Mouse (Mus musculus) ovary, postnatal 14 days (tissue): ENCODE measurements around the gene Fez2.

Experiments used
- DNase-seq: peaks from one replicate; pipeline ENCODE4 v3.0.0; 2022; ENCODE audit warnings: low spot score

Fez2 gene

DNA sequence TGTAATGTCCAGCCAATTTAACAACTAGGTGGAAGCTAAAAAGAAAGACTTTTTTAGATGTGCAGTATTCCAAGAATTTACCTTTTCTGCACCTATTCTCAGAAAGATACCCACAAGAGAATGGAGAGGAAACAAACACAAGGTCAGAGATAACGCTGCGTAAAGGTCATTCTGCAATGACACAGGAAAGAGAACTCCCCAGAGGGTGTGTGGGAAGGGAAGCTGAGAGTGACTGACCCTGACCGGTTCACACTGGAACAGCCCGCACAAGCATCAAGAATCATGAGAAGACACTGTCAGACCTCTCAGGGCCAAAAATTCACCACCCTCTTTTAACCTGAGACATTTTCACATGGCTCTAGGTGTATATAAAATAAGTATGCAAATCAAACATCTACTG lies 10.4 kb downstream of the Fez2 start:
- no peak for DNase-seq

DNA sequence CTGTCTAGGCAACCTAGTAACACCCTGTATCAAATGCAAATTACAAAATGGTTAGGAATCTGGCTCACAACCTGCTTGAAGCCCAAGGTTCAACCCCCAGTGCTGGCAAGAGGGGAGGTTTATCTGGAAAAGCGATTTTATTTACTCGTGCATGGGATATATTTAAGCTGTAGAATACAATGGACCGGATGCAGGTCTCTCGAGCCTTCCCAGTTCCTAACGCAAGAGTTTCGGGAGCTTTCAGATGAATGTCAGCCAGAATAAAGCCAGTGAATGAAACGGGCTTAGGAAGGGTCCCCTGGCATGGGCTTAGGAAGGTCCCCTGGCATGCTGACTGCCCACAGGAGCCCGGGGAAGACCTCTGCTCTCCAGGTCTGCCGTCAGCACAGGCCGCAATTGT lies 11.1 kb downstream of the Fez2 start:
- no peak for DNase-seq

- DNase-seq = no peak
These were observed 12.6 kb downstream of the Fez2 start for GRCm38 (mm10) chr17:78405336-78405735.

- DNase-seq = no peak
These were observed 14.1 kb downstream of the Fez2 start for GRCm38 (mm10) chr17:78403804-78404203.

GRCm38 (mm10) chr17:78403229-78403628 lies 14.7 kb downstream of the Fez2 start:
- DNase-seq = no peak

GRCm38 (mm10) chr17:78402174-78402573 lies 15.8 kb downstream of the Fez2 start:
- DNase-seq = no peak

DNA sequence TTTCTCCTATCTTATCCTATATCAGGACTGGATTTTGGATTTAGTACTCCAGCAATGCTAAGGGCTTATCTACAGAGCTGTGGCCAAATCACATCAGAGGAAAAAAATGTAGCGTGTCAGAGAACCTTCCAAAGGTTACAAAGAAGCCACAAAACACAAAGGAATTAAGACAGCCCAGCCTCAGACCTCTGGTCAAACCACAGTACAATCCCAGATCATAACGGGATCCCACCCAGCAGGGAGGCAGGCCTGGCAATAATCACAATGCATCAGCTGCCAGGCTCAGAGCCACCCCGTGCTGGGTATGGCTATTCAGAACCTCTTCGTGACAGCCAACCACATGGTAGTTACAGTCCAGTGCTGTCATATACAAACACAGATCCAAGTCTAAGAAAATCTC lies 16.2 kb downstream of the Fez2 start:
- DNase-seq = no peak

DNA sequence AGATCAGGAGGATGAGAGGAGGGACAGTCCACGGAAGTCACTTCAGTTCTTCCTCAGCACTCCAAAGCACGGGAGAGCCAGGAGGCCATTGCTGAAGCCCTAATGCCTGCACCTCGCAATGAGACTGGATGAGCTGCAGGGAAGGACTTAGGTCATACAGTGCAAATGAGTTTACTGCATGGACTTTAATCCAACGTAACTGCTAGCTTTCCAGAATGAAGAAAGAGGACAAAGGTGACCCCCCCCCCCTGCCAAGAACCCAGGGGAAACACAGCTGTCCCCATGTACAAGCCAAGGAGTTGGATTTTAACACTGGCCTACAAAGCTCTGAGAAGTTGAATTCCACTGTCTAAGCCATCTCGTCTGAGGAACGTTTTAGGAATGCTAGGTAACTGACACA lies 16.6 kb downstream of the Fez2 start:
- DNase-seq = no peak

DNA sequence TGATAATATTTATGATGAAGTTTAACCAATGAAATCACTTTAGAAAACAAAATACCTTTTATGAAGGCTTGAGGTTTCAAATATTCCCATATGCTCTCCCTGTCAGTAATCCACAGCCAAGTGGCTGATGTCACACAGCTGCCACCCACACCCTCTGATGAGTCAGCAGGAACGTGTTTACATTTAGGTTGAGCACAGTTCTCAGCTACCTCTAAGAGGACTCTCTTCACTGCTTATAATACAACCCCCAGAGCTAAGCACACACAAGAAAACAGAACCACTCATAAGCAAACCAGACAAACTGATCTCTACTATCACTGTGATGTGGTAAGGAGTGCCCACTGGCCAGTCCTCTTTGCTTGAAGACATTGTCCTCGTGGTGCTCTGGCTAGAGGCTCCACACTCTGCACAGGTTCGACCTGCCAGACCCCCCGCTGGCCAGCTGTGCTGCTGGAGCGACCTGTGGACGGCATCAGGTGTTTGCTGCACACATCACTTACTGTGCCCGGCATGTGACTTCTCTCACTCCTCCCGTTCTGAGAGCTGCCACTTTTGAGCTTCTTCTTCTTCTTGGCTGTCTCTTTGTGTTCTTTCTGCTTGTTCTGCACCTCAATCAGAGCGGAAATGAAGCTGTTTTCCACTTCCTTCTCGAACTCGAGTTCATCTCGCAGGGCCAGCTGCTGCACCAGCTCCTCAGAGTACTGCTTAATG lies 17.7 kb downstream of the Fez2 start:
- DNase-seq = no peak

- DNase-seq = no peak
These were observed 25.4 kb downstream of the Fez2 start for GRCm38 (mm10) chr17:78392401-78393087.

GRCm38 (mm10) chr17:78389573-78389972 lies 28.4 kb downstream of the Fez2 start:
- no peak for DNase-seq

- DNase-seq = no peak
These were observed 29.7 kb downstream of the Fez2 start for GRCm38 (mm10) chr17:78388101-78388847.

DNA sequence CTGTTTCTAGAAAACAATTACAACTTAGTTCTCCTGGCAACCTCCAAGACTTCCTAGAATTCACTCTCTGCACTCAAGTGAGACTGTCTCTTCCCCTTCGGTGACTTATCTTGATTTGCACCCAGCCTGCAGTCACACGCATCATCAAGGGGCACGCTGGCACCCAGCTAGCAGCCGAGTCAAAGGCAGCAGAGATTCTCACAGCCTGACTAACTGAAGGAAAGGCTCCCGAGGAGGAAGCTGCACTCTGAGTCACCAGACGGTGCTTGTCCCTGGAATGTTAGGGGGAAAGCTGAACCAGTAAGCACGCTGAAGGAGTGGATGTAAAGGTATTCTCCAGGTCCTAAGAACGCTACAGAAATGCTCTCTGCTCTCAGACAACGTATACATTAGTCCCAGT lies 30.3 kb downstream of the Fez2 start:
- DNase-seq = no peak

DNA sequence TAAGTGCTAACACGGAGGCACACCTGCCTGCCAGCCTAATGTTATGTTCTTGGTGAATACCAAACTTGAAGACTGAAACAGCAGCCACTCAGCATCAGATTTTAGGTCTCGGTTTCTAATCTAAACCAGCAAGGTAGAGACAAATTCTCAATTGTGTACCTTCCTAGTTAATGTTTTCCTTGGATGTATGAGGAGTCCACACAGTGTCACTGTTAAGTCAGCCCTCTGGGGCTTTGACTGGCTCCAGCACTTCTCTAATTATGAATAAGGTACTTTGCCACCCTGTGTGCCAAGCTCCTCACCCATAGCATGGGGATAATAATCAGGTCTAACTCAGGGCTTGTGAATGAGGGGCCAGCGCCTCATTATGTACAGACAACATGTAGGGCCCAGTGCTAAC lies 35.6 kb downstream of the Fez2 start:
- no peak for DNase-seq

DNA sequence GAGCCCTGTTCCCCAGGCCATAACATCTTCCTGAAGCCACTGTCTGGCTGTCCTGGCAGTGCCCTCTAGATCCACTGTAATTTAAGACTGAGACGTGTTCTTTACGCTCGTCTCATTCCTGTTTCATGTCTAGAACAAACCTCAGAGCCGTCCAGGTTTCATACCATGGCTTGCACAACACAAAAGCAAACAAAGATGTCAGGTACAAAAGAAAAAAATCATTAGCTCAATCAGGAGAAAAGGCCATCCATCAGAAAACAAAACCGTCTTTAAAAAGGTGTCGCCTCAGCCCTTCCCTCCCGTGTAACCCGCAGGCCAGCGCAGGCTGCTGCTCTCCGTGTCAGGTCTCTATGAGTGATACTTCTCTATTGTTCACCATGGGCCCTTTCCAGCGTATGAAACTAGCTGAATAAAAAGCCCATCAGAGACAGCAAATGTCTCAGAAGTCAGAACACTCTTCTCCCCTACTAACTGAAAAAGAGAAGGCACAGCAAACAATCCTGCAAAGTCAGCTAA lies 38.2 kb downstream of the Fez2 start:
- no peak for DNase-seq

DNA sequence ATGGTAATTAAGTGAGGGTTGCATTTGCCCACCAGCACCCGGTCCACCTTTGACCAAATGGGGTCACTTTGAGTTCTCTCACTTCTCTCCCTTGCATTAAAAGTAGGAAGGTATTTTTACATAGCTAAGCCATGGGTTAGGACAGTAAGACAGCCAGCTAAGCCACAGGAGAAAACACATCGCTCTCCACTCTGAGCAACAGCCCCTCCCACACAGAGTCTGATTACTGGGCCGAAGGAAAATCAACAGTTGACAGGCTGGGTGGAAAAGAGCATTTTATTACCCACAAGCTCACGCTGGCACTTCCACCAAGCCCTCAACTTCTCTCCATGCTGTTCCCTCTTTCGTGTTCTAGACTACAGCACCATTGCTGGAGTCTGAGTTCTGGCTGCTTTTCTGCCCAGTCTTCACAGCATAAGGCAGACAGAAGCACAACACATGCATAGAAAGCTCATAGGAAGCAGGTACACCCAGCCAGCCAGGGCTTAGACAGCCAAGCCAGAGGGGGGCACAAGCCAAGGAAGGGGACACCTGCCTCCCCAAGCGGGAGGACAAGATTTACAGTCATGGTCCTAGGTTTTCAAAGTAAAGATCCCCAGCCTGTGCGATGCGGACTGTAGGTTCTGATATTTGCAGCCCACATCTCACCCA lies 38.7 kb downstream of the Fez2 start:
- no peak for DNase-seq

- no peak for DNase-seq
These were observed 41.4 kb downstream of the Fez2 start for GRCm38 (mm10) chr17:78376587-78376986.

- DNase-seq = no peak
These were observed 43.2 kb downstream of the Fez2 start for GRCm38 (mm10) chr17:78374756-78375155.

GRCm38 (mm10) chr17:78373849-78374248 lies 44.1 kb downstream of the Fez2 start:
- no peak for DNase-seq

- DNase-seq = no peak
These were observed 44.8 kb downstream of the Fez2 start for GRCm38 (mm10) chr17:78373174-78373573.

- no peak for DNase-seq
These were observed 47.5 kb downstream of the Fez2 start for GRCm38 (mm10) chr17:78370445-78370844.

GRCm38 (mm10) chr17:78368481-78368880 lies 49.5 kb downstream of the Fez2 start:
- no peak for DNase-seq
